Mouse (Mus musculus) B cell, adult 62 days (primary cell): ENCODE data around the gene Nkx6-1. TPM values are rescaled to one million over a fixed set of nuclear protein-coding genes. Genes with fewer than 3 reads are reported as not detected.

Experiments used
- total RNA-seq: library from RNA; stranded (reverse); gene quantifications from 4 replicates; pipeline ENCODE4 v1.2.4, GENCODE M21; 2023

Gene Nkx6-1
- not detected in 4 replicates for total RNA-seq

DNA sequence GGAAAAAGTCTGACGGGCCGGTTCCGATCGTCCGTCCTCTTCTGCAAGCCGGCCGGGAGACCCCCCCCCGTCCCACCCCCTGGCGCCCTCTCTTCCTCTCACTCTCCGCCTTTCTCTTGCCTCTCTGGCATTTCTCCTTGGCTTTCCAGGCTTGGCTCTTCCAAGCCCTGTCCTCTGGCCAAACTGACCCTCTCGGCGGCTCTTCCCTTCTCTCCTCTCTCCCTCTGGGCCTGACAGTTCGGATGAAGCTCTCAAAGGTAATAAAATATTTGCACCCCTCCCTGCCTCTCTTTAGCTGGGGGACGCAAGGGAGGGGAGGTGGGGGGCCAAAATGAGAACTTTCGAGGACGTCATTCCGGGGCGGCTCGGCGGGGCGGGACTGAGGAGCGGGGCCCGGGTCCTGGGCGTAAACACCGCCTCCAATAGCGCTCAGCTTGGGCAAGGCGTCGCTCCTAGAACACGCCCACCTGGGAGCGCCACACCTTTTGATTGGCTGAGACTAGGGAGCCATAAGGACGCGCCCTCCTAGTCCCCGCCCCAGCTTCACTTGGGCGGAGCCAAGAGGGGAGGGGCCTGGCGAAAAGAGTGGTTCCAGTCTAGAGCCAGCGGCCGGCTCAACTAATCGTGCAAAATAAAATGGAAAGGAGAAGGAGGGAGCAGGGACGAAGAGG is at the start of gene Nkx6-1:
TSS of gene Nkx6-1 (minus strand) at position 52 of the 671 bp plus-strand sequence.

Other genes starting within 250 kb of the Nkx6-1 start
- 0.49 to 0.83 TPM (median 0.51 TPM) in 4 replicates for gene Cds1, start 100.1 kb upstream of the Nkx6-1 start, total RNA-seq